Mouse (Mus musculus) small intestine, adult 2 months (tissue): ENCODE measurements around the gene Fancc. TPM values are rescaled to one million over a fixed set of nuclear protein-coding genes. Genes with fewer than 3 reads are reported as not detected.
A peak's percentile ranks its signal among the peaks of the same experiment; 100 is the strongest.

ENCODE experiments used
- H3K27ac ChIP-seq: fragments of 200-500 bp; 2 replicates; pipeline ENCODE4 v1.5.1; 2012; ENCODE audit warnings: low read depth, low read length, control low read depth, inconsistent platforms; ENCODE audit not compliant: insufficient read depth
- H3K27me3 ChIP-seq: fragments of 200-500 bp; 2 replicates; pipeline ENCODE4 v1.6.1; 2012; ENCODE audit warnings: mild to moderate bottlenecking, moderate library complexity, low read length, inconsistent platforms; ENCODE audit not compliant: control insufficient read depth, insufficient read depth
- H3K36me3 ChIP-seq: fragments of 200-500 bp; 2 replicates; pipeline ENCODE4 v1.6.1; 2012; ENCODE audit warnings: mild to moderate bottlenecking, low read length, control low read depth, inconsistent platforms; ENCODE audit not compliant: control insufficient read depth, insufficient read depth
- H3K4me1 ChIP-seq: fragments of 200-500 bp; 2 replicates; pipeline ENCODE4 v1.6.1; 2012; ENCODE audit warnings: low read length, inconsistent platforms, mixed read lengths; ENCODE audit not compliant: control insufficient read depth, insufficient read depth, insufficient read length
- H3K4me3 ChIP-seq: fragments of 200-500 bp; 2 replicates; pipeline ENCODE4 v1.5.1; 2012; ENCODE audit warnings: low read depth, mild to moderate bottlenecking, control low read depth, inconsistent platforms, low read length, moderate library complexity
- CTCF ChIP-seq: fragments of 200-500 bp; IDR thresholded peaks from 2 replicates; pipeline ENCODE4 v1.5.1; 2012; ENCODE audit warnings: low read depth, mild to moderate bottlenecking, control low read depth, inconsistent platforms, low read length, moderate library complexity, mixed read lengths; ENCODE audit not compliant: insufficient replicate concordance, insufficient read length; ENCODE audit errors: extremely low read depth
- POLR2A ChIP-seq: fragments of 200-500 bp; IDR thresholded peaks from 2 replicates; pipeline ENCODE4 v1.6.1; 2012; ENCODE audit warnings: low read depth, mild to moderate bottlenecking, control low read depth, inconsistent platforms, low read length, moderate library complexity
- WGBS: fragments of 180-500 bp; shearing (Covaris S2); methylation state at CpG from one replicate; pipeline ENCODE4 v1.1.7; 2018; 5-methylcytosine and 5-hydroxymethylcytosine counted together
- polyA plus RNA-seq: library from polyadenylated mRNA; depleted of rRNA; stranded (reverse); fragments of >200 nt; gene quantifications from 2 replicates; pipeline ENCODE4 v1.2.3, GENCODE M21; 2012

The Fancc gene
- polyA plus RNA-seq, 1 experiment = 3.9 TPM

- H3K4me3 ChIP-seq = peak overlapping the region; percentile 30
These were observed 254.5 kb downstream of the Fancc start for GRCm38 (mm10) chr13:63242401-63243192.

GRCm38 (mm10) chr13:63241665-63242064, 255.4 kb downstream of the Fancc start:
- 19% methylated on average over 3 of the region's 3 CpGs for WGBS
- Histone ChIP-seq H3K4me3 (peak overlapping the region; percentile 50), H3K27ac (peak overlapping the region; percentile 26), H3K36me3 (peaks cover 4% of the 10 kb centered on the region; the same call in 1 of the 2 replicates), H3K4me1 (peaks cover 30% of the 10 kb centered on the region), H3K27me3 (no peaks in the 10 kb centered on the region)
- TF ChIP-seq POLR2A = no peak
- no peak for TF ChIP-seq CTCF

More at GRCm38 (mm10) chr13:63242401-63243192, 254.5 kb downstream of the Fancc start:
- TF ChIP-seq CTCF (no peak), POLR2A (0 out of 2 replicates have a peak, but pooled peaks have one; percentile 23)
- Histone ChIP-seq H3K36me3 (peaks cover 4% of the 10 kb centered on the region; the same call in 1 of the 2 replicates), H3K27me3 (no peaks in the 10 kb centered on the region), H3K4me1 (peaks cover 33% of the 10 kb centered on the region), H3K27ac (peak overlapping the region; percentile 78)
- WGBS = 12% methylated on average over 10 of the region's 10 CpGs

- Histone ChIP-seq H3K4me1 (peaks cover 29% of the 10 kb centered on the region), H3K4me3 (peak overlapping the region; percentile 21; the same call in 1 of the 2 replicates), H3K27ac (peak overlapping the region; percentile 98), H3K36me3 (peaks cover 4% of the 10 kb centered on the region; the same call in 1 of the 2 replicates), H3K27me3 (no peaks in the 10 kb centered on the region)
- WGBS = 4% methylated on average over 5 of the region's 5 CpGs
- TF ChIP-seq CTCF = no peak
- no peak for TF ChIP-seq POLR2A
These were observed 256.2 kb downstream of the Fancc start for GRCm38 (mm10) chr13:63240835-63241234.

GRCm38 (mm10) chr13:63239877-63240671, 257.0 kb downstream of the Fancc start:
- H3K4me1 ChIP-seq = peaks cover 27% of the 10 kb centered on the region
- H3K27ac ChIP-seq = peak overlapping the region; percentile 98
- peak overlapping the region; percentile 89 for H3K4me3 ChIP-seq
- TF ChIP-seq POLR2A (peak; percentile 91), CTCF (no peak)
- 0 out of 2 replicates have a peak, but pooled peaks cover 1% of the 10 kb centered on the region for H3K36me3 ChIP-seq
- WGBS = 1% methylated on average over 51 of the region's 51 CpGs
- no peaks in the 10 kb centered on the region for H3K27me3 ChIP-seq

GRCm38 (mm10) chr13:63239301-63239804, 257.7 kb downstream of the Fancc start:
- no peak for TF ChIP-seq POLR2A
- TF ChIP-seq CTCF = no peak
- 0 out of 2 replicates have a peak, but pooled peaks cover under 1% of the 10 kb centered on the region for H3K36me3 ChIP-seq
- no peaks in the 10 kb centered on the region for H3K27me3 ChIP-seq
- H3K4me3 ChIP-seq = peak overlapping the region; percentile 89
- H3K27ac ChIP-seq = peak overlapping the region; percentile 88
- WGBS = 6% methylated on average over 11 of the region's 11 CpGs
- H3K4me1 ChIP-seq = peaks cover 25% of the 10 kb centered on the region

DNA sequence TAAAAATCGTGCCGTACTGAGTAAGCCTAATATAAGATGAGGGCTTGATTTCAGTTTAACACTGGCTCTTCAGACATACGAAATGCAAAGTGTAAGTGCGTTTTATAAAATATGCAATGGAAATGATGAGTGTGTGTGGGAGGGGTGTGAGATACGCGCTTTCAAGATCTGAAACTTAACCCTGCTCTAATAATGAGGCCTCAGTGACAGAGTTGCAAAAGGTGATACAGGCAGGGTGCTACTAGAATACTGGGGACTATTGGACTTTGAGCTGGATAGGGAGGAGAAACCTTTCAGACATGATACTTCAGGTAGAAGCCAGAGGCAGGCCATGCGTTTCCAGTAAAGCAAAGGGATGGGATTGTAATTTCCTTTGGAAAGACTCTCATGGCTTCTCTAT, 259.0 kb downstream of the Fancc start:
- TF ChIP-seq POLR2A = no peak
- TF ChIP-seq CTCF = no peak
- Histone ChIP-seq H3K4me1 (peaks cover 19% of the 10 kb centered on the region), H3K36me3 (no peaks in the 10 kb centered on the region), H3K27ac (peak overlapping the region; percentile 92), H3K27me3 (no peaks in the 10 kb centered on the region), H3K4me3 (no peak overlapping the region)
- 31% methylated on average over 7 of the region's 7 CpGs for WGBS
